Mouse (Mus musculus) heart, embryonic 11.5 days (tissue): ENCODE data around the gene Rab31. TPM values are rescaled to one million over a fixed set of nuclear protein-coding genes. Genes with fewer than 3 reads are reported as not detected.

Experiments
- polyA plus RNA-seq: library from polyadenylated mRNA; unstranded; fragments of >200 nt; fragmentation: Nextera tagmentation; extraction: Ambion mirVana; gene quantifications from 2 replicates; pipeline ENCODE4 v1.2.1, GENCODE M21; 2014

The Rab31 gene
- polyA plus RNA-seq, 1 experiment from 2014 or later: 33.2 TPM

Other genes starting within 250 kb of the Rab31 start
- gene Tmem232, start 232.0 kb downstream of the Rab31 start, polyA plus RNA-seq: 0.23 and 0.34 TPM in 2 replicates
- gene Vapa, start 159.2 kb downstream of the Rab31 start, polyA plus RNA-seq: 172 and 173 TPM in 2 replicates
- not detected in 2 replicates for gene Txndc2, start 130.6 kb downstream of the Rab31 start, polyA plus RNA-seq
- 31.4 and 36.5 TPM in 2 replicates for gene Ppp4r1, start 9.8 kb upstream of the Rab31 start, polyA plus RNA-seq
- 46.9 and 47.5 TPM in 2 replicates for gene Ralbp1, start 113.0 kb upstream of the Rab31 start, polyA plus RNA-seq
- 86.8 and 93.6 TPM in 2 replicates for gene Twsg1, start 178.5 kb upstream of the Rab31 start, polyA plus RNA-seq